Mouse (Mus musculus): ENCODE measurements around the gene Cdk1.

- TF ChIP-seq CTCF (conservative IDR thresholded peaks at IDR 0.05; ENCODE audit: low read length) (no peak), POU5F1 (IDR thresholded peaks at IDR 0.05; ENCODE audit: borderline replicate concordance, low read length) (no peak), NANOG (IDR thresholded peaks at IDR 0.05; ENCODE audit: borderline replicate concordance, low read length) (no peak)
Measured at GRCm38 (mm10) chr10:69288086-69288485, 64.7 kb downstream of the Cdk1 start.
